Mouse (Mus musculus): ENCODE results near the gene Mllt6. TPM values are rescaled to one million over a fixed set of nuclear protein-coding genes. Genes with fewer than 3 reads are reported as not detected.

The Mllt6 gene
- total RNA-seq, 2 experiments from 2014 or later = 67.0 to 68.8 TPM

Small RNA genes lying within 50 kb of the gene (microRNA-seq; reads per million reads assigned to microRNA genes)
- gene Gm24158 (ENCODE audit: borderline number of aligned reads in 2 of 2) (0 to 1.4 reads per million in 2 experiments), gene Mir6927 (ENCODE audit: borderline number of aligned reads in 2 of 2) (0 reads per million in 2 experiments)

Other genes with a start within 250 kb of the Mllt6 start
- 10 to 100 TPM; 16.0 to 18.0 TPM for gene Arhgap23, start 247.9 kb upstream of the Mllt6 start, total RNA-seq (2021)
- gene 4933428G20Rik, start 163.1 kb upstream of the Mllt6 start, total RNA-seq (2021) = not detected
- under 1 TPM; 0.08 to 0.16 TPM for gene Srcin1, start 87.2 kb upstream of the Mllt6 start, total RNA-seq (2021)
- gene Epop, start 33.7 kb upstream of the Mllt6 start, total RNA-seq (2021) = 1 to 10 TPM in 1 of 2 experiments, under 1 TPM in 1; 0.95 to 2.4 TPM
- 100 to 1,000 TPM; 146 TPM for gene Cisd3, start 22.4 kb downstream of the Mllt6 start, total RNA-seq (2021)
- gene Pcgf2, start 37.1 kb downstream of the Mllt6 start, total RNA-seq (2021) = 1 to 10 TPM; 5.2 to 7.4 TPM
- gene Psmb3, start 40.0 kb downstream of the Mllt6 start, total RNA-seq (2021) = 100 to 1,000 TPM; 141 to 151 TPM
- gene Pip4k2b, start 81.3 kb downstream of the Mllt6 start, total RNA-seq (2021) = 10 to 100 TPM; 20.6 to 21.7 TPM
- gene Cwc25, start 103.1 kb downstream of the Mllt6 start, total RNA-seq (2021) = 1 to 10 TPM; 7.5 to 7.9 TPM
- not detected for gene 1700001P01Rik, start 112.5 kb downstream of the Mllt6 start, total RNA-seq (2021)
- 100 to 1,000 TPM; 522 TPM for gene Rpl23, start 119.0 kb downstream of the Mllt6 start, total RNA-seq (2021)
- gene Lasp1, start 135.6 kb downstream of the Mllt6 start, total RNA-seq (2021) = 10 to 100 TPM; 37.7 to 40.7 TPM
- gene B230217C12Rik, start 177.4 kb downstream of the Mllt6 start, total RNA-seq (2021) = 1 to 10 TPM in 1 of 2 experiments, under 1 TPM in 1; 1.00 to 1.4 TPM
- gene Fbxo47, start 220.7 kb downstream of the Mllt6 start, total RNA-seq (2021) = under 1 TPM; 0.35 to 0.69 TPM